Mouse (Mus musculus) cerebellum, adult 18-20 months (tissue): Measurements from ENCODE around the gene Mmp17.

Experiments
- DNase-seq, 2 experiments: peaks; one replicate each; pipeline ENCODE4 v3.0.0; 2021

Gene Mmp17

GRCm38 (mm10) chr5:129583761-129584582 lies at the start of gene Mmp17:
TSS of gene Mmp17 (plus strand) at chr5:129584169.
- peak; percentile 93 to 95 for DNase-seq

GRCm38 (mm10) chr5:129534500-129534899 lies 49.5 kb upstream of the Mmp17 start:
- peak; percentile 66 to 78 for DNase-seq

- DNase-seq = no peak
These were observed 48.9 kb upstream of the Mmp17 start for GRCm38 (mm10) chr5:129535021-129535420.

- DNase-seq = no peak
These were observed 48.5 kb upstream of the Mmp17 start for GRCm38 (mm10) chr5:129535431-129535830.

- no peak for DNase-seq
These were observed 45.1 kb upstream of the Mmp17 start for GRCm38 (mm10) chr5:129538826-129539225.

GRCm38 (mm10) chr5:129542236-129542635 lies 41.7 kb upstream of the Mmp17 start:
- no peak for DNase-seq

GRCm38 (mm10) chr5:129545787-129546186 lies 38.2 kb upstream of the Mmp17 start:
- DNase-seq = no peak

- no peak for DNase-seq
These were observed 34.3 kb upstream of the Mmp17 start for GRCm38 (mm10) chr5:129549716-129550115.

GRCm38 (mm10) chr5:129550790-129551189 lies 33.2 kb upstream of the Mmp17 start:
- no peak for DNase-seq

- DNase-seq = no peak
These were observed 32.0 kb upstream of the Mmp17 start for GRCm38 (mm10) chr5:129551991-129552390.

- DNase-seq = no peak
These were observed 30.3 kb upstream of the Mmp17 start for GRCm38 (mm10) chr5:129553642-129554041.

GRCm38 (mm10) chr5:129558591-129558990 lies 25.4 kb upstream of the Mmp17 start:
- DNase-seq = no peak

- DNase-seq = no peak
These were observed 24.7 kb upstream of the Mmp17 start for GRCm38 (mm10) chr5:129559283-129559682.

GRCm38 (mm10) chr5:129562342-129562741 lies 21.6 kb upstream of the Mmp17 start:
- DNase-seq = peak; percentile 47 to 72

GRCm38 (mm10) chr5:129568596-129568995 lies 15.4 kb upstream of the Mmp17 start:
- no peak for DNase-seq

GRCm38 (mm10) chr5:129578201-129578600 lies 5.8 kb upstream of the Mmp17 start:
- no peak for DNase-seq

GRCm38 (mm10) chr5:129580046-129580445 lies 3.9 kb upstream of the Mmp17 start:
- no peak for DNase-seq

GRCm38 (mm10) chr5:129580572-129580971 lies 3.4 kb upstream of the Mmp17 start:
- no peak for DNase-seq

GRCm38 (mm10) chr5:129581015-129581414 lies 3.0 kb upstream of the Mmp17 start:
- DNase-seq = no peak

- DNase-seq = no peak
These were observed 638 bp upstream of the Mmp17 start for GRCm38 (mm10) chr5:129583331-129583730.

- DNase-seq = peak; percentile 67 to 76
These were observed 893 bp downstream of the Mmp17 start for GRCm38 (mm10) chr5:129584583-129585541.

- DNase-seq = peak; percentile 90 to 95
These were observed 2.0 kb downstream of the Mmp17 start for GRCm38 (mm10) chr5:129586016-129586415.

- DNase-seq = peak; percentile 63 to 68
These were observed 2.5 kb downstream of the Mmp17 start for GRCm38 (mm10) chr5:129586471-129586870.

GRCm38 (mm10) chr5:129590915-129591314 lies 6.9 kb downstream of the Mmp17 start:
- DNase-seq = peak; percentile 49 to 64
